8 mouse cellular contexts compared by ENCODE assay signal in genomic region chr3:98339706-98340109, GRCm38 (mm10). TPM values are rescaled to one million over a fixed set of nuclear protein-coding genes. Genes with fewer than 3 reads are reported as not detected.
A peak's percentile ranks its signal among the peaks of the same experiment; 100 is the strongest.
DNase-seq lines count a peak whose midpoint lies in the region.
"Not testable (repeated sequence)": the region's sequence is repeated elsewhere in the genome, so short reads cannot be mapped to it uniquely, and the experiment has no call there.

Gene Phgdh (minus strand): TSS chr3:98339990.

- H3K27ac ChIP-seq in macrophage, result 0 out of 2 replicates have a peak within 1 kb of the TSS, but pooled peaks have one; percentile 25

- not testable (repeated sequence) for H3K36me3 ChIP-seq in macrophage (ENCODE audit: inconsistent target)

- peak within 1 kb of the TSS; percentile 56 for H3K4me3 ChIP-seq in macrophage (ENCODE audit: inconsistent target)

- not testable (repeated sequence) for H3K79me2 ChIP-seq in macrophage (ENCODE audit: inconsistent target)

- peak; percentile 89 for DNase-seq in adipocyte (ENCODE audit: low spot score)
- DNase-seq in embryo, embryonic 10.5 days (ENCODE audit: low spot score), result peak; percentile 95
- peak; percentile 31 to 33 for DNase-seq in gastrocnemius, postnatal 36 days
- DNase-seq in induced T-regulatory cell, adult 2 months (ENCODE audit: low read depth), result peak; percentile 91
- DNase-seq in left cerebral cortex, adult 8-10 months (ENCODE audit: low spot score in 2 of 2), result peak; percentile 27 to 35
- DNase-seq in right cerebral cortex, postnatal 10 days (ENCODE audit: low spot score in 2 of 2), result peak; percentile 76 to 80
- peak; percentile 42 for DNase-seq in urinary bladder, postnatal 25 days (ENCODE audit: low spot score)

- 3% methylated on average over 7 of the region's 10 CpGs for WGBS in macrophage (ENCODE audit: missing documents)

- intact Hi-C loops in gastrocnemius, postnatal 36 days (cut with DNase I), result not testable (repeated sequence)

RNA-seq across cellular contexts. Expression of gene Phgdh, which starts in this region (rescaled TPM):
- 1 to 10 TPM; 2.3 to 2.9 TPM for total RNA-seq in gastrocnemius, postnatal 36 days (2021)
- 10 to 100 TPM; 63.1 to 66.4 (median 64.7) TPM for total RNA-seq in left cerebral cortex, adult 8-10 months (2022)
- total RNA-seq in macrophage (2018; cell fraction: chromatin; rRNA removed), result 10 to 100 TPM in 1 of 26 experiments, 1 to 10 TPM in 16, under 1 TPM in 1, not detected in 8; 0.73 to 28.8 (median 2.9) TPM
- 10 to 100 TPM in 7 of 26 experiments, 1 to 10 TPM in 18, under 1 TPM in 1; 0.99 to 15.6 (median 4.1) TPM for total RNA-seq in macrophage (2018; cell fraction: cytosol; rRNA removed)
- total RNA-seq in macrophage (2018; cell fraction: nucleus; rRNA removed), result 10 to 100 TPM in 3 of 26 experiments, 1 to 10 TPM in 17, under 1 TPM in 3, not detected in 3; 0.75 to 17.5 (median 5.1) TPM
- polyA plus RNA-seq in macrophage (2018), result 0.63 to 1.6 TPM (median 1.0 TPM) in 3 replicates

Comparison
In these comparisons a context has a peak if more than half of its experiments do, and no peak if none do; other contexts are left out.
1. Peak in every context shown above with its lines: DNase-seq, H3K4me3 ChIP-seq and H3K27ac ChIP-seq.
2. RNA of gene Phgdh (total RNA-seq): 63.1 to 66.4 TPM in left cerebral cortex, adult 8-10 months; 2.3 to 2.9 TPM in gastrocnemius, postnatal 36 days; every median in the first group is over 10 times any median in the second.
3. DNase-seq: peak in every context shown above with its lines; median percentile 95 in embryo, embryonic 10.5 days; 91 in induced T-regulatory cell, adult 2 months; 89 in adipocyte; 78 in right cerebral cortex, postnatal 10 days; 42 in urinary bladder, postnatal 25 days; 32 in gastrocnemius, postnatal 36 days; 31 in left cerebral cortex, adult 8-10 months.